Mouse (Mus musculus) urinary bladder, adult 2 months (tissue): ENCODE data around the gene Gm10272. TPM values are rescaled to one million over a fixed set of nuclear protein-coding genes. Genes with fewer than 3 reads are reported as not detected.
"Not testable (repeated sequence)": the region's sequence is repeated elsewhere in the genome, so short reads cannot be mapped to it uniquely, and the experiment has no call there.

ENCODE experiments used
- DNase-seq: peaks from one replicate; pipeline ENCODE4 v3.0.0; 2022; ENCODE audit warnings: low spot score
- polyA plus RNA-seq: library from polyadenylated mRNA; depleted of rRNA; stranded (reverse); fragments of >200 nt; gene quantifications from 2 replicates; pipeline ENCODE4 v1.2.3, GENCODE M21; 2012; rRNA removed

The Gm10272 gene
- not detected in 2 replicates for polyA plus RNA-seq

- no peak for DNase-seq
These were observed at the start of gene Gm10272 for GRCm38 (mm10) chr10:77706326-77706725. Gene Gm10272 (plus strand): TSS chr10:77706626.

- DNase-seq = no peak
These were observed 48.0 kb upstream of the Gm10272 start for GRCm38 (mm10) chr10:77658286-77658994.

- no peak for DNase-seq
These were observed 42.3 kb upstream of the Gm10272 start for GRCm38 (mm10) chr10:77663949-77664665.

- no peak for DNase-seq
These were observed 40.1 kb upstream of the Gm10272 start for GRCm38 (mm10) chr10:77666342-77666741.

GRCm38 (mm10) chr10:77667402-77667801 lies 39.0 kb upstream of the Gm10272 start:
- no peak for DNase-seq

GRCm38 (mm10) chr10:77670710-77671109 lies 35.7 kb upstream of the Gm10272 start:
- no peak for DNase-seq

- no peak for DNase-seq
These were observed 34.9 kb upstream of the Gm10272 start for GRCm38 (mm10) chr10:77671519-77671918.

GRCm38 (mm10) chr10:77673765-77674164 lies 32.7 kb upstream of the Gm10272 start:
- no peak for DNase-seq

- no peak for DNase-seq
These were observed 28.9 kb upstream of the Gm10272 start for GRCm38 (mm10) chr10:77677562-77677961.

- DNase-seq = no peak
These were observed 23.4 kb upstream of the Gm10272 start for GRCm38 (mm10) chr10:77682994-77683393.

- no peak for DNase-seq
These were observed 22.2 kb upstream of the Gm10272 start for GRCm38 (mm10) chr10:77684181-77684580.

- DNase-seq = peak; percentile 42
These were observed 20.3 kb upstream of the Gm10272 start, which contains the start of gene Tspear for GRCm38 (mm10) chr10:77685895-77686664. Gene Tspear (plus strand): TSS chr10:77686569.

GRCm38 (mm10) chr10:77687021-77687420 lies 19.4 kb upstream of the Gm10272 start:
- no peak for DNase-seq

GRCm38 (mm10) chr10:77690356-77690807 lies 16.0 kb upstream of the Gm10272 start, which contains the start of gene Gm19402:
Gene Gm19402 (minus strand): TSS chr10:77690757.
- DNase-seq = not testable (repeated sequence)

GRCm38 (mm10) chr10:77697133-77697532 lies 9.3 kb upstream of the Gm10272 start, which contains the start of gene Gm9508:
Gene Gm9508 (minus strand): TSS chr10:77697233.
- DNase-seq = no peak

- DNase-seq = no peak
These were observed 3.4 kb downstream of the Gm10272 start for GRCm38 (mm10) chr10:77709831-77710230.

- not testable (repeated sequence) for DNase-seq
These were observed 4.7 kb downstream of the Gm10272 start, which contains the start of gene Gm10024 for GRCm38 (mm10) chr10:77711157-77711556. Gene Gm10024 (plus strand): TSS chr10:77711457.

- no peak for DNase-seq
These were observed 7.3 kb downstream of the Gm10272 start for GRCm38 (mm10) chr10:77713734-77714133.

GRCm38 (mm10) chr10:77715507-77715906 lies 9.1 kb downstream of the Gm10272 start, which contains the start of gene Gm10142:
Gene Gm10142 (plus strand): TSS chr10:77715807.
- DNase-seq = no peak

GRCm38 (mm10) chr10:77720299-77720698 lies 13.9 kb downstream of the Gm10272 start, which contains the start of gene Krtap12-1:
Gene Krtap12-1 (plus strand): TSS chr10:77720599.
- DNase-seq = not testable (repeated sequence)

- no peak for DNase-seq
These were observed 18.4 kb downstream of the Gm10272 start for GRCm38 (mm10) chr10:77724855-77725254.

GRCm38 (mm10) chr10:77726186-77726585 lies 19.8 kb downstream of the Gm10272 start, which contains the start of gene Gm10100:
Gene Gm10100 (plus strand): TSS chr10:77726486.
- no peak for DNase-seq
